ENCODE assay signal across 8 mouse cellular contexts in genomic region chr6:115174845-115175244, GRCm38 (mm10). TPM values are rescaled to one million over a fixed set of nuclear protein-coding genes. Genes with fewer than 3 reads are reported as not detected.
DNase-seq lines count a peak whose midpoint lies in the region; TF ChIP-seq lines count a peak whose summit lies in the region.
"Had no signal": no experiment of that assay in that cellular context is flagged by ENCODE, and none has a peak within 500 bp of the region (broad histone marks: within the 10 kb centered on the region; RNA-seq: fewer than 3 reads in every experiment).

No protein-coding gene starts in this region.

- H3K36me3 ChIP-seq in MEL (ENCODE audit: control insufficient read depth in 1 of 2, insufficient read depth in 2 of 2, low read length in 2 of 2) = no peaks in the 10 kb centered on the region
- H3K36me3 ChIP-seq: liver, embryonic 15.5 days had no signal

- H3K4me1 ChIP-seq in MEL (ENCODE audit: control insufficient read depth in 1 of 2, insufficient read depth in 2 of 2, low read length in 2 of 2) = no peaks in the 10 kb centered on the region
- H3K4me1 ChIP-seq: liver, embryonic 15.5 days had no signal

- no peaks in the 10 kb centered on the region for H3K79me2 ChIP-seq in MEL (ENCODE audit: control insufficient read depth, insufficient read depth, low read length, poor library complexity)

- no peaks in the 10 kb centered on the region; a peak in 1 of 4 replicates for H3K27me3 ChIP-seq in MEL (ENCODE audit: control insufficient read depth in 1 of 2, insufficient read depth in 2 of 2, low read length in 2 of 2)
- H3K27me3 ChIP-seq: liver, embryonic 15.5 days had no signal

- H3K4me3 ChIP-seq in MEL (ENCODE audit: control insufficient read depth in 1 of 2, insufficient read depth in 1 of 2, low read depth in 2 of 2, low read length in 2 of 2) = no peak overlapping the region
- H3K4me3 ChIP-seq: liver, embryonic 15.5 days had no signal

- peak; percentile 51 for TF ChIP-seq RAD21 in MEL (IDR thresholded peaks at IDR 0.05; ENCODE audit: low read depth, low read length)

- TF ChIP-seq CTCF in MEL (IDR thresholded peaks at IDR 0.05 in 2 of 3, conservative IDR thresholded peaks at IDR 0.05 in 1 of 3; ENCODE audit: control insufficient read depth in 1 of 3, insufficient read depth in 1 of 3, low read depth in 2 of 3, low read length in 3 of 3, poor library complexity in 1 of 3, severe bottlenecking in 1 of 3) = peak; percentile 71 to 86 (median 74)

- H3K9me3 ChIP-seq in MEL (replicated peaks; ENCODE audit: insufficient read depth, low read length) = no peaks in the 10 kb centered on the region
- H3K9me3 ChIP-seq: liver, embryonic 15.5 days had no signal

- H3K27ac ChIP-seq in MEL (ENCODE audit: control insufficient read depth, low read depth, low read length) = no peak overlapping the region
- H3K27ac ChIP-seq: liver, embryonic 15.5 days had no signal

- peak; percentile 27 for DNase-seq in kidney, adult 9 months
- no peak for DNase-seq in kidney, adult 18-20 months
- DNase-seq in MEL (ENCODE audit: low read depth, low spot score) = peak; percentile 44
- DNase-seq in c-Kit-positive CD71-negative TER-119-negative erythroid progenitor cells, embryonic 14.5 days (ENCODE audit: low read depth) = peak; percentile 19
- DNase-seq in lung, postnatal 25 days (ENCODE audit: low spot score) = peak; percentile 1
- DNase-seq in layer of hippocampus, postnatal 25 days (ENCODE audit: extremely low spot score in 1 of 2, low spot score in 1 of 2) = no peak
- no peak for DNase-seq in frontal cortex, postnatal 36 days (ENCODE audit: low spot score in 2 of 2)

- no peak for TF ChIP-seq EP300 in MEL (IDR thresholded peaks at IDR 0.05; ENCODE audit: low read depth in 1 of 2, low read length in 2 of 2)

- no peak overlapping the region for H3K9ac ChIP-seq in MEL (ENCODE audit: control insufficient read depth, low read depth, low read length, poor library complexity, severe bottlenecking)
- H3K9ac ChIP-seq: liver, embryonic 15.5 days had no signal

- no peak for TF ChIP-seq POLR2A in MEL (IDR thresholded peaks at IDR 0.05; ENCODE audit: control insufficient read depth in 1 of 2, insufficient read depth in 1 of 2, low read depth in 1 of 2, low read length in 2 of 2, poor library complexity in 1 of 2)

TF ChIP-seq in MEL, 35 proteins besides CTCF, POLR2A, EP300 and RAD21:
- TF ChIP-seq MYB (IDR thresholded peaks at IDR 0.05; ENCODE audit: low read depth, low read length) (no peak), USF2 (IDR thresholded peaks at IDR 0.05; ENCODE audit: borderline replicate concordance in 1 of 2, insufficient read depth in 1 of 2, low read depth in 1 of 2, low read length in 2 of 2) (no peak), GATA1 (IDR thresholded peaks at IDR 0.05; ENCODE audit: low read depth, low read length) (no peak), TBP (IDR thresholded peaks at IDR 0.05; ENCODE audit: low read depth, low read length) (no peak), SMC3 (IDR thresholded peaks at IDR 0.05; ENCODE audit: low read depth, low read length) (peak; percentile 79), UBTF (IDR thresholded peaks at IDR 0.05; ENCODE audit: borderline replicate concordance, insufficient read depth, low read depth, low read length) (no peak), ZMIZ1 (IDR thresholded peaks at IDR 0.05; ENCODE audit: low read depth, low read length) (no peak), GABPA (IDR thresholded peaks at IDR 0.05; ENCODE audit: low read depth, low read length) (no peak), NELFE (IDR thresholded peaks at IDR 0.05; ENCODE audit: low read depth, low read length) (no peak), MAX (IDR thresholded peaks at IDR 0.05; ENCODE audit: low read length) (no peak), KAT2A (conservative IDR thresholded peaks at IDR 0.05; ENCODE audit: low read depth, low read length) (no peak), BHLHE40 (IDR thresholded peaks at IDR 0.05; ENCODE audit: borderline replicate concordance, low read depth, low read length) (no peak), ZC3H11A (IDR thresholded peaks at IDR 0.05; ENCODE audit: low read depth, low read length) (peak; percentile 30)

RNA-seq across cellular contexts. Expression of gene Syn2, which starts 40.1 kb away (rescaled TPM):
- not detected in 2 replicates for total RNA-seq in MEL (2012; rRNA removed)
- polyA plus RNA-seq in MEL (2012; ENCODE audit: insufficient read depth in 1 of 2, insufficient read length in 2 of 2, low read depth in 1 of 2, low replicate concordance in 2 of 2, missing spikeins in 1 of 2) = not detected
- total RNA-seq in layer of hippocampus, postnatal 25 days (2021) = 100 to 1,000 TPM; 590 to 635 TPM

RNA-seq across cellular contexts. Expression of gene Gm17482, which starts 52.3 kb away (rescaled TPM):
- not detected in 2 replicates for total RNA-seq in MEL (2012; rRNA removed)
- not detected for polyA plus RNA-seq in MEL (2012; ENCODE audit: insufficient read depth in 1 of 2, insufficient read length in 2 of 2, low read depth in 1 of 2, low replicate concordance in 2 of 2, missing spikeins in 1 of 2)
- total RNA-seq in layer of hippocampus, postnatal 25 days (2021) = not detected
- polyA plus RNA-seq: liver, embryonic 15.5 days had no signal

Comparison
In these comparisons a context has a peak if more than half of its experiments do, and no peak if none do; other contexts are left out.
1. DNase-seq: peak in kidney, adult 9 months (single experiment), MEL (single experiment), c-Kit-positive CD71-negative TER-119-negative erythroid progenitor cells, embryonic 14.5 days (single experiment) and lung, postnatal 25 days (single experiment); none in kidney, adult 18-20 months (single experiment), layer of hippocampus, postnatal 25 days (0 of 2) and frontal cortex, postnatal 36 days (0 of 2).
2. RNA of gene Syn2, which starts 40.1 kb away (total RNA-seq): 590 to 635 TPM in layer of hippocampus, postnatal 25 days; not detected in MEL; every median in the first group is over 100 times any median in the second.